Mouse (Mus musculus) liver, embryonic 18 days (tissue): ENCODE data around the gene Nup62. TPM values are rescaled to one million over a fixed set of nuclear protein-coding genes. Genes with fewer than 3 reads are reported as not detected.

Experiments used
- polyA plus RNA-seq: library from polyadenylated mRNA; depleted of rRNA; stranded (reverse); fragments of >200 nt; gene quantifications from 2 replicates; pipeline ENCODE4 v1.2.3, GENCODE M21; 2012; rRNA removed

Gene Nup62
- polyA plus RNA-seq = 20.2 and 22.4 TPM in 2 replicates

DNA sequence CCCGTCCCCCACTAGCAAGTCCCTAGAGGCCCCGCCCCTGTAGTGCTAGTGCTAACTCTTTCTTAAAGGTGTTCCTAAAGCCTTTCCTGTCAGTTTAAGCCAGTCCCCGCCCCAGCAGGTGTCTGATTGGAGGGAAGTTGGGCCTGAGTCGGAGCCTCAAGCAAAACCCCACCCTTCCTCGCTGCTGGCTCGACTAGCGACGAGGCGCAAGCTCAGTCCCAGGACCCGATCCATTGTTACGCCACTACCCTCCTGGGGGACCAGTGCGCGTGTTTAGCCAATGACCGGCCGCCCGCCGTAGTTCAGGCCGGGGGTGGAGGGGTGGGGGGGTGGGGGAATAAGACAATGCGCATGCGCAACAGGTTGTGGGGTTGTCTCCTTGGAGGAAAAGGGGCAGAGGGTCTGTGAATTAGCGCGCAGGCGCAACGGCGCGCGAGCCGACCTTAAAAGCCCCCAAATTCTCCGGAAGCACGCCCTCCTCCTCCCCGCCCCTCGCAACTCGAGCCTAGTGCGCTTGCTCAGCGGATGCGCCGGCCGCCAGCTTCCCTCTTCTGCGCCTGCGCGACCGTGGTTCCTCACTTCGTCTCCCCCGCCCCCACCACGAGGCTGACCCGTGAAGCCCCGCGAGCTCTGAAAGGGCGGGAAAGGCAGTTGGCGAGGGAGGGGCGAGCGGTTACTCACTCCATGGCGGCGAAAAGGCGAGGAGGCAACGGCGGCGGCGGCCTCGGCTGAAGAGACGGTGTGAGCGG lies at the start of gene Nup62, which contains the start of gene Il4i1:
Nup62 (plus strand) TSS at position 368 of the 749 bp plus-strand sequence.
Il4i1 (plus strand) TSS at position 667 of the 749 bp plus-strand sequence.

DNA sequence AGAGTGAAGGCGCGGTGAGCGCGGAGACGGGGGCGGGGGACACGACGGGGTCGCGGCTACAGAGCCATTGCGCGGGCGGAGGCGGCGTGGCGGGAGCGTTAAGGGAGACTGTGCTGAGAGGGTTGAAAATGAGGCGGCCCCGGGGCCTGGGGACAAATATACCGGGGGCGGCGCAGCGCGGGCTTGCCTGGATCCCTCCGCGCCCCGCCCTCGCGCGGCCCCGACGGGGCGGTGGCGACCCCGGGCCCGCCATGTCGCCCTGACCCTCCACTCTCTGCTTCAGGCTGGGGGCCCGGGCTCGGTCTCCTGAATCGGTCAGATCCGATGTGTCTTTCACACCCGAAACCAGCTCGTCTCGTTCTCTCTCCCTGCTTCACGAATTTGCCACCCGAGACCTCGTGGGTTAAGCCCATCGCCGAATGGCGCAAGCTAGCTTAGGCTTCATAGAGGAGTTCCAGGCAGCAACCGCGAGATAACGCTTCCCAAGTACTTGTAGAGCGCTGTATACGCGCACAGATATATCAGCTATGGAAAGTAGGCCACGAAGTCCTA lies 658 bp downstream of the Nup62 start, which contains the start of gene Atf5:
Atf5 (minus strand) TSS at position 189 of the 552 bp plus-strand sequence.

DNA sequence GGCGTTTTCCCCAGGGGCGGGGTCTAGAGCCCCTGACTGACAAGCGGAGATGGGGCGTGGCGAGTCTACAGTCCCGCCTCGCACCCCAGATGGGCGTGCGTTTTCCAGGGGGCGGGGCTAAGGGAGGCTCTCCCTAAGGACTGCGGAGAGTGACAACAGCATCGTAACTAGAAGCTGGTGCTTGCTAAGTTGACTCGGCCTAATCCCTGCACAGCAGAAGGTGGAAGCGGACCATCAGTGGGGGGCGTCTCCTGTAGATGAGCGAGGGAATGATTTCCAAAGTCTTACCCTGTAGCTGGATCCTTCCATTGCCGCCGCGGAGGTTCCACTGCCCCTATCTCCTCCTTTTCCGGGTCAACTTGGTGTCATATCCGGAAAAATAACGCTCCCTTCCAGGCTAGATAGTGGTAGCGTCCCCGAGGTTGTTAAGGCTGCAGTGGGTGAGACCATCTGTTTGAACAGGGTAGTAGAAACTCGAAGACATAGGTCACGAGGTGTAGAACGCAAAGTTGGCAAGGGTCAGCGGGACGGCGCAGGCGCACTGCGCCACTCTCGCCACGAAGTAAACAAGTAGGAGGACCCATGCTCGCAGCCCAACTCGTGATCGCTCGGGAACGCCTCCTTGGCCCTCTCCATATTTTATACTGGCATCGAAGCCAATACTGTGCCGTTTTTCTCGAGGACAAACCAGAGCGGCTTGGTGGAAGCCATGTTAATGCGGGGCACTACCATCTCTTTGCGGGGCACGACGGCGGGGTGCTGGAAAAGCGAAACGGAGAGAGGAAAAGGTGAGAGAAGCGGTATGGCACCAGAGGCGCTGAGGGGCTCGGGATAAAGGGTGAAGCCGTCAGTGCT lies 32.9 kb downstream of the Nup62 start, which contains the start of the genes Akt1s1 and Tbc1d17:
Akt1s1 (plus strand) TSS at position 431 of the 855 bp plus-strand sequence.
Tbc1d17 (minus strand) TSS at position 519 of the 855 bp plus-strand sequence.

DNA sequence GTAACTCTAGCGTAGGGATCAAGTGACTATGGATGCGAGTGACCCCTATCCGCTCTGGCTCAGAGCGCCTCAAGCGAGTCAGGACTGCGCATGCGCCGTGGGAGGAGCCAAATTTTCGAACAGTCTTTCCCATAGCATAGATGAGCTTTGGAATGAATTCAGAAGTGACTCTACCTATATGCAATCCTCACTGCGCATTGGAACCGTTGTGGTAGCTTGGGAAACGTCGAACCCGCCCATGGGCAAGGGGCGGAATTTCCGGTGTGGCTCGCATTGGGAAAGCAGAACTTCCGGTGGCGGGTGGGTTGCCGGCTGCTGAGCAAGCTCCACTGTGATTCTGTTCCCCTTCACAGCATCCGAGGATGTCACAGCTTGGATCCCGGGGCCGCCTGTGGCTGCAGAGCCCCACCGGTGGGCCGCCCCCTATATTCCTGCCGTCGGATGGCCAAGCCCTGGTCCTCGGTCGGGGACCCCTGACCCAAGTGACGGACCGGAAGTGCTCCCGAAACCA lies 41.2 kb downstream of the Nup62 start, which contains the start of gene Pnkp:
Pnkp (plus strand) TSS at position 98 of the 511 bp plus-strand sequence.

DNA sequence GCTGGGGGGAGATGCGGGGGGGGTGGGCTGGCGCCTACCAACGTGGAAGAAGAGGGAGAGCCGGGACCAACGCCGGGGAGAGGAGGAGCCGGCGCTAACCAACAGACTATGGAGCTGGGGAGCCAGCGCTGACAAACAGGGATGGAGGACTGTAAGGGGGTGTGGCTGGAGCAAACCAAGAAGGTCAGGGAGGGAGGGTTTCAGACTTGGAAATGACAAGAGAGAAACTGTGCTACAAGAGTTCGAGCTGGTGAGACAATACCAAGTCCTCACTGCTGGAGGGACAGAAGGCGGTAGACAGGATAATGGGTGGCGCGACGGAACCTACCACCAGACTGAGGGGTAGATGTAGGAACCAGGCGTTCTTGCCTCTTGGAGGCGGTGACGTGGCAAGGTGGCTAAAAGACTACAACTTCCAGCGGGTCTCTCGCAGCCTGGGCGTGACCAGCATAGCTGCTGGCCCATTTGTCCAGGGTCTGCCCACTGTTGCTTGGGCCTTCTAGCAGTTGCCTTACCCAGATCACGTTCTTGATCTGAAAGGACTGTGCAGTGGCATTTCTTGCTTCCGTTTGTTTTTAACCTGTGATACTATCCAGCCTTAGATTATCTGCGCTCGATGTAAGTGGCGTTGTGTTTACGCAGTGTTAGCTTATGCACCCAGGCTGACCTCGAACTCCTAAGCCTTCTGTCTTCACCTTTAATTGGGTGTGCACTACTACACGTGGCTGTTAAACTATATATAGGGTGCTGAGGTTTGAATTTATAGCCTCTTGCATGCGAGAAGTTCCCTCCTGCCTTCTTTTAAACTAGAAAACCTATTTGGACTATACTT lies 54.0 kb downstream of the Nup62 start, which contains the start of gene Ptov1:
Ptov1 (minus strand) TSS at position 92 of the 832 bp plus-strand sequence.

Other genes with a start within 250 kb of the Nup62 start
- 12.1 and 13.7 TPM in 2 replicates for gene Napsa, start 243.7 kb upstream of the Nup62 start, polyA plus RNA-seq
- gene Kcnc3, start 225.4 kb upstream of the Nup62 start, polyA plus RNA-seq = 0.36 TPM in 2 replicates
- 0.77 and 0.95 TPM in 2 replicates for gene Myh14, start 145.2 kb upstream of the Nup62 start, polyA plus RNA-seq
- gene Izumo2, start 107.3 kb upstream of the Nup62 start, polyA plus RNA-seq = not detected in 2 replicates
- gene Vrk3, start 67.7 kb upstream of the Nup62 start, polyA plus RNA-seq = 18.9 and 21.4 TPM in 2 replicates
- 0.48 and 0.58 TPM in 2 replicates for gene Zfp473, start 65.0 kb upstream of the Nup62 start, polyA plus RNA-seq
- gene Il4i1, start 299 bp downstream of the Nup62 start, polyA plus RNA-seq = 0.38 TPM in 2 replicates
- 247 and 266 TPM in 2 replicates for gene Atf5, start 570 bp downstream of the Nup62 start, polyA plus RNA-seq
- 35.6 and 37.3 TPM in 2 replicates for gene Akt1s1, start 32.9 kb downstream of the Nup62 start, polyA plus RNA-seq
- gene Tbc1d17, start 33.0 kb downstream of the Nup62 start, polyA plus RNA-seq = 21.1 and 23.3 TPM in 2 replicates
- 18.0 and 24.6 TPM in 2 replicates for gene Pnkp, start 41.1 kb downstream of the Nup62 start, polyA plus RNA-seq
- gene Ptov1, start 53.7 kb downstream of the Nup62 start, polyA plus RNA-seq = 48.6 and 56.2 TPM in 2 replicates
- gene Med25, start 76.6 kb downstream of the Nup62 start, polyA plus RNA-seq = 26.0 and 30.9 TPM in 2 replicates
- gene Fuz, start 80.0 kb downstream of the Nup62 start, polyA plus RNA-seq = 6.4 and 7.8 TPM in 2 replicates
- gene Ap2a1, start 113.4 kb downstream of the Nup62 start, polyA plus RNA-seq = 33.1 and 39.3 TPM in 2 replicates
- 0.02 TPM in 1 of 2 replicates, not detected in the other for gene Tsks, start 127.1 kb downstream of the Nup62 start, polyA plus RNA-seq
- gene Cpt1c, start 158.8 kb downstream of the Nup62 start, polyA plus RNA-seq = 2.3 and 2.6 TPM in 2 replicates
- 105 and 112 TPM in 2 replicates for gene Prmt1, start 170.5 kb downstream of the Nup62 start, polyA plus RNA-seq
- 50.0 and 54.3 TPM in 2 replicates for gene Irf3, start 181.6 kb downstream of the Nup62 start, polyA plus RNA-seq
- 9.0 and 9.5 TPM in 2 replicates for gene Bcl2l12, start 182.6 kb downstream of the Nup62 start, polyA plus RNA-seq
- 13.5 and 17.4 TPM in 2 replicates for gene Scaf1, start 200.3 kb downstream of the Nup62 start, polyA plus RNA-seq
- 41.8 and 53.8 TPM in 2 replicates for gene Rras, start 201.9 kb downstream of the Nup62 start, polyA plus RNA-seq
- 1.1 and 1.7 TPM in 2 replicates for gene Prr12, start 236.8 kb downstream of the Nup62 start, polyA plus RNA-seq
- gene Nosip, start 246.3 kb downstream of the Nup62 start, polyA plus RNA-seq = 24.0 and 24.4 TPM in 2 replicates
- 17.7 and 19.5 TPM in 2 replicates for gene Prrg2, start 246.6 kb downstream of the Nup62 start, polyA plus RNA-seq